Mouse (Mus musculus): ENCODE measurements around the gene Mgarp.

GRCm38 (mm10) chr3:51339378-51339733 lies 57.2 kb downstream of the Mgarp start:
- TF ChIP-seq POLR2A (IDR thresholded peaks at IDR 0.05; ENCODE audit: control insufficient read depth, extremely low read depth, insufficient read depth, low read length, poor library complexity), result no peak
- TF ChIP-seq CTCF (IDR thresholded peaks at IDR 0.05; ENCODE audit: borderline replicate concordance, control insufficient read depth, extremely low read depth, insufficient read depth, low read length, poor library complexity), result no peak

Measured in thymus, adult 2 months (tissue).